Comparison of ENCODE assay signal across 21 mouse cellular contexts in the genomic region with DNA sequence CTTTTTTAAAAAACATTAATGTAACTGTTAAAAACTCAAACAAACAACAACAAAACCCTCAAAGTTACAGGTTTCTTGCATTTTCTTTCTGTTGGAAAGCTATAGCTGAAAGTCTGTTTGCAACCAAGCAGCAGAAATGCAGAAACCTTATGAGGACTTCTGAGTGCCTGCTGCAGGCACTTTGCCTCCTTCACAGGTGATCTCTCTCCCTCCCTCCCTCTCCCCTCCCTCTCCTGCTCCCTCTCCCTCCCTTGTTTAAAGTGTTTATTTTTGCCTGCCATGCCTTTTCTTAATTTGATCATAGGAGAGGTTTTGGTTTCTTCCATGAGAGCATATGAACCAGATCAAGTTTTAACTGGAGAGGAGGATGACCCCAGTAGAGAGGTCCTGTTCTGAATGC.
A peak's percentile ranks its signal among the peaks of the same experiment; 100 is the strongest.
DNase-seq lines count a peak whose midpoint lies in the region; ATAC-seq and TF ChIP-seq lines count a peak whose summit lies in the region.
"Had no signal": no experiment of that assay in that cellular context is flagged by ENCODE, and none has a peak within 500 bp of the region (broad histone marks: within the 10 kb centered on the region; RNA-seq: fewer than 3 reads in every experiment).

No protein-coding gene starts in this region.

- H3K9ac ChIP-seq in lung, embryonic 15.5 days, result no peak overlapping the region
- H3K9ac ChIP-seq in liver, embryonic 15.5 days, result no peak overlapping the region
- H3K9ac ChIP-seq in liver, postnatal 0 days (replicated peaks), result no peak overlapping the region
- H3K9ac ChIP-seq in stomach, embryonic 15.5 days, result no peak overlapping the region
- H3K9ac ChIP-seq in hindbrain, embryonic 13.5 days, result no peak overlapping the region
- H3K9ac ChIP-seq: embryonic facial prominence, embryonic 13.5 days; forebrain, embryonic 13.5 days; forebrain, postnatal 0 days; heart, embryonic 13.5 days had no signal

- no peaks in the 10 kb centered on the region for H3K9me3 ChIP-seq in lung, embryonic 15.5 days
- H3K9me3 ChIP-seq in liver, embryonic 15.5 days (replicated peaks), result no peaks in the 10 kb centered on the region
- H3K9me3 ChIP-seq in liver, postnatal 0 days (ENCODE audit: low read length), result no peaks in the 10 kb centered on the region
- H3K9me3 ChIP-seq in stomach, embryonic 15.5 days, result no peaks in the 10 kb centered on the region
- H3K9me3 ChIP-seq in hindbrain, embryonic 13.5 days, result no peaks in the 10 kb centered on the region
- H3K9me3 ChIP-seq: embryonic facial prominence, embryonic 13.5 days; forebrain, embryonic 13.5 days; heart, embryonic 13.5 days had no signal

- H3K4me2 ChIP-seq in lung, embryonic 15.5 days, result peak overlapping the region; percentile 18; the same call in 1 of the 2 replicates
- no peak overlapping the region for H3K4me2 ChIP-seq in liver, embryonic 15.5 days
- no peak overlapping the region for H3K4me2 ChIP-seq in liver, postnatal 0 days (ENCODE audit: low read depth, low read length)
- no peak overlapping the region for H3K4me2 ChIP-seq in stomach, embryonic 15.5 days
- no peak overlapping the region for H3K4me2 ChIP-seq in hindbrain, embryonic 13.5 days
- H3K4me2 ChIP-seq: embryonic facial prominence, embryonic 13.5 days; forebrain, embryonic 13.5 days; heart, embryonic 13.5 days had no signal

- H3K36me3 ChIP-seq in lung, embryonic 15.5 days, result no peaks in the 10 kb centered on the region
- no peaks in the 10 kb centered on the region for H3K36me3 ChIP-seq in liver, embryonic 15.5 days (replicated peaks)
- no peaks in the 10 kb centered on the region for H3K36me3 ChIP-seq in liver, postnatal 0 days (replicated peaks; ENCODE audit: insufficient read depth, low read length)
- no peaks in the 10 kb centered on the region for H3K36me3 ChIP-seq in stomach, embryonic 15.5 days
- no peaks in the 10 kb centered on the region for H3K36me3 ChIP-seq in hindbrain, embryonic 13.5 days
- H3K36me3 ChIP-seq: embryonic facial prominence, embryonic 13.5 days; heart, embryonic 13.5 days had no signal

- peaks cover 12% of the 10 kb centered on the region; the same call in 1 of the 2 replicates for H3K4me1 ChIP-seq in lung, embryonic 15.5 days
- no peaks in the 10 kb centered on the region for H3K4me1 ChIP-seq in liver, embryonic 15.5 days (replicated peaks)
- no peaks in the 10 kb centered on the region for H3K4me1 ChIP-seq in liver, postnatal 0 days (ENCODE audit: insufficient read depth)
- H3K4me1 ChIP-seq in stomach, embryonic 15.5 days, result 0 out of 2 replicates have a peak, but pooled peaks cover 6% of the 10 kb centered on the region
- H3K4me1 ChIP-seq in hindbrain, embryonic 13.5 days (replicated peaks), result no peaks in the 10 kb centered on the region
- H3K4me1 ChIP-seq: embryonic facial prominence, embryonic 13.5 days; forebrain, embryonic 13.5 days had no signal

- no peak overlapping the region for H3K4me3 ChIP-seq in lung, embryonic 15.5 days
- no peak overlapping the region for H3K4me3 ChIP-seq in liver, embryonic 15.5 days (replicated peaks)
- H3K4me3 ChIP-seq in liver, postnatal 0 days (ENCODE audit: low read depth, low read length), result no peak overlapping the region
- no peak overlapping the region for H3K4me3 ChIP-seq in stomach, embryonic 15.5 days (replicated peaks)
- H3K4me3 ChIP-seq in hindbrain, embryonic 13.5 days, result no peak overlapping the region
- H3K4me3 ChIP-seq: embryonic facial prominence, embryonic 13.5 days; forebrain, embryonic 13.5 days; gastrocnemius, adult 2 months; heart, embryonic 13.5 days had no signal

- intact Hi-C loops in gastrocnemius, postnatal 14 days (cut with DNase I; ENCODE audit: low total_unique reads), result no loop called here

- no peak for TF ChIP-seq EP300 in liver, postnatal 0 days (IDR thresholded peaks at IDR 0.05; ENCODE audit: low read depth)

- ATAC-seq in lung, embryonic 15.5 days (ENCODE audit: borderline replicate concordance, extremely low read depth, low FRiP score, low TSS enrichment), result peak; percentile 56; the same call in 1 of the 2 replicates
- peak; percentile 34; the same call in 1 of the 2 replicates for ATAC-seq in liver, embryonic 15.5 days (ENCODE audit: insufficient read depth)
- no peak for ATAC-seq in liver, postnatal 0 days
- ATAC-seq in stomach, embryonic 15.5 days (ENCODE audit: insufficient read depth, low FRiP score, low read depth), result peak; percentile 60
- ATAC-seq in hindbrain, embryonic 13.5 days (ENCODE audit: low FRiP score), result no peak
- ATAC-seq: forebrain, embryonic 13.5 days; forebrain, postnatal 0 days had no signal

- TF ChIP-seq CTCF in liver, postnatal 0 days (IDR thresholded peaks at IDR 0.05; ENCODE audit: low read depth), result no peak

- H3K27me3 ChIP-seq in lung, embryonic 15.5 days, result no peaks in the 10 kb centered on the region
- no peaks in the 10 kb centered on the region for H3K27me3 ChIP-seq in liver, embryonic 15.5 days
- H3K27me3 ChIP-seq in liver, postnatal 0 days (ENCODE audit: insufficient read depth, low read length), result no peaks in the 10 kb centered on the region
- H3K27me3 ChIP-seq in stomach, embryonic 15.5 days (replicated peaks), result no peaks in the 10 kb centered on the region
- H3K27me3 ChIP-seq in hindbrain, embryonic 13.5 days, result no peaks in the 10 kb centered on the region
- H3K27me3 ChIP-seq: embryonic facial prominence, embryonic 13.5 days; forebrain, embryonic 13.5 days; heart, embryonic 13.5 days had no signal

- peak overlapping the region; percentile 88 for H3K27ac ChIP-seq in lung, embryonic 15.5 days
- H3K27ac ChIP-seq in liver, embryonic 15.5 days (replicated peaks), result peak overlapping the region; percentile 38; the same call in 1 of the 2 replicates
- 0 out of 2 replicates have a peak overlapping the region, but pooled peaks have one; percentile 26 for H3K27ac ChIP-seq in liver, postnatal 0 days (ENCODE audit: low read depth)
- H3K27ac ChIP-seq in stomach, embryonic 15.5 days, result peak overlapping the region; percentile 51; the same call in 1 of the 2 replicates
- no peak overlapping the region for H3K27ac ChIP-seq in hindbrain, embryonic 13.5 days
- H3K27ac ChIP-seq: embryonic facial prominence, embryonic 13.5 days; forebrain, embryonic 13.5 days; gastrocnemius, adult 2 months; heart, embryonic 13.5 days had no signal

- DNase-seq in lung, postnatal 14 days, result no peak
- DNase-seq in liver, postnatal 0 days, result no peak
- DNase-seq in thymus, adult 18-20 months, result no peak
- DNase-seq in gastrocnemius, postnatal 14 days, result no peak
- DNase-seq: adrenal gland, adult 2 months; adrenal gland, postnatal 25 days; cerebellum, adult 18-20 months; cerebellum, adult 9-11 months; cerebellum, postnatal 36 days; forebrain, postnatal 0 days; gastrocnemius, adult 2 months; gastrocnemius, postnatal 36 days; heart, adult 11 months; heart, postnatal 36 days had no signal

Comparison
In these comparisons a context has a peak if more than half of its experiments do, and no peak if none do; other contexts are left out.
1. ATAC-seq: peak in lung, embryonic 15.5 days (single experiment), liver, embryonic 15.5 days (single experiment) and stomach, embryonic 15.5 days (single experiment); none in liver, postnatal 0 days (single experiment) and hindbrain, embryonic 13.5 days (single experiment).